Mouse (Mus musculus): ENCODE results near the gene Hbs1l.

Gene Hbs1l

DNA sequence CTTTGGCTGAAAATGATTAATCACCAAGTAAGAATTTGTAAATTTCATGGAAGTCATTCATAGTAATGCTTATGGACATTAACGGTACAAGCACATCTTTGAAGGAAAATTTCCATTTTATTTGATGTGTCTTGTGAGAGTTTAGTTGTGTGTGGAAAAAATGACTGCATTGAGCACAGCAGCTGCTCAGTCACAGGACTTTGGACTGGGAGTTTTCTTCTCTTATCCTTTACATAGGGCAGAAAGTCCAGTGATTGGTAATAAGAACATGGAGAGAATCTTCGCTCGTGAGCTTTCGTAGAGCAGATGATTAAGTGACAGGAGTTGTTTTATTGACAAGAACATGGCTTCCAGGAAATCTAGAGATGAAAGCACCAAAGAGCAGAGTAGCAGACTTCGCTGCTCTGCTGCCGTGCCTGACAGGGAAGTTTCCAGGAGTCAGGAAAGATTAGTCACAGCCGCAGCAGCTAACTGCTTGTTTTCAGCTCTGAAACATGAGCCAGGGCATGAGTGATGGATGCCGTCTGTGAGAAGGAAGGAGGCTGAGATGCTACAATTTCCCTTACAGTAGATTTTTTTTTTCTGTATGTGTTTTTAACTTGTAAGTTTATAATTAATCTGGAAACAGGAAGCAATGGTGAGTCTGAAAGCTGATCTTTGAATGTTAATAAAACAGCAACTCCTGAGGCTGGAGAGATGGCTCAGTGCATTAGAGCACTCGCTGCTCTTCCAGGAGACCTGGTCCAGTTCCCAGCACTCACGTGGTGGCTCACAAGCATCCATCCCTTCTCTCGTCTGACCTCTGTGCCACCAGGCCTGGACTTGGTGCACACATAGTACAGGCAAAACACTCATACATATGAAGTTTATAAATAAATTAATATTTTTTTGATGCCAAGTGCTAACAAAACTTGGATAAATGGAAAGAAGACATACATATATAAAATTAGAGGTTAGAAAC lies 9.2 kb downstream of the Hbs1l start:
- DNase-seq (ENCODE audit: low spot score), result no peak

DNA sequence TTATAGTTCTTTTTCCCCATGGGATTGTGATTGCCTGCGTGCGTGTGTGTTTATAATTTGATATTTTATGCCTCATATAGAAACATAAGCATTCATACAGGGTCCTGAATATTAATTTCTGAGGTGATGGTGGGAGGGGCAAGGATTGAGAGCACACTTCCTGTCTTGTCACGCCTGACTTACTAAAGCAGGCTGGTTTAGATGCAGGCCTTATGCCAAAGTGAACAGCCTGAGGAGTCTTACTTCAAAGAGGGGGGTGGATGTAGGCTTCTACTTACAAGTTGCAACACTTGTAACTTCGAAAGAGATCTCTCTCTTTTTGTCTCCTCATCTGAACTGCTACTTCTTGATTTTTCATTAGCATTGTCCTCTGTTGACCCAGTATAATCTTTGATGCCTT lies 18.0 kb downstream of the Hbs1l start:
- no peak for DNase-seq (ENCODE audit: low spot score)

DNA sequence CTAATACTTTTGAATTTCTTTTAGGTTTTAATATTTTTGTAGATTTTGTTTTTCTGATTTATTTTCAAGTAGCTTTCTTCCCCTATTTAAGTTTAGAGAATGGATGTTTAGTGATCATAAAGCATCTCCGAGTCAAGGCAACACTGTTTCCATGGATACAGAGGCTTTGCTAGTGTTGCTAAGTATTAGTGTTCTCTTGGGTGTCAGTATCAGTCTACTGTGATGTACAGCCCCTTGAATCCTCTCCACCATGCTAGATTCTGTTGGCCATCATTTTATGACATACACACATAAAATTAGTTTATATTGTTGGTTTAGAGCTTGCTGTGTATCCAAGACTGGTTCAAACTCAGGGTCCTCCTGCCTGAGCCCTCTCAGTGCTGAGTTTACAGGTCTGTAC lies 20.3 kb downstream of the Hbs1l start:
- no peak for DNase-seq (ENCODE audit: low spot score)

DNA sequence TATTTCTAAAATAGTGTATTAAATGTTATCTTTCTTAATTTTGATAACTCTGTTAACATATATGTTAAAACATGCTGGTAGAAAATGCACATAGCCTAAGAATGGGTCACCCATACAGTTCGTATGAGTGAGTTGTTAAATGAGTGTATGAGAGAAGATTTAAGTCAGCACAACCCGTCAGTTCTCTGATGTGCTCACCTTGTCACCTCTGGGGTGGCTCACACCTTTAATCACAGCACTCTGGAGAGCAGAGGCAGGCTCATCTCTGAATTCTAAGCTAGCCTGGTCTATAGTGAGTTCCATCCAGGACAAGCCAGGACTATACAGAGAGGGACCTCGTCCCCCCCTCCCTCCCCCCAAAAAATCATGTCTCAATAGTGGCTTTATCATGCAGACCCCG lies 22.5 kb downstream of the Hbs1l start:
- no peak for DNase-seq (ENCODE audit: low spot score)

DNA sequence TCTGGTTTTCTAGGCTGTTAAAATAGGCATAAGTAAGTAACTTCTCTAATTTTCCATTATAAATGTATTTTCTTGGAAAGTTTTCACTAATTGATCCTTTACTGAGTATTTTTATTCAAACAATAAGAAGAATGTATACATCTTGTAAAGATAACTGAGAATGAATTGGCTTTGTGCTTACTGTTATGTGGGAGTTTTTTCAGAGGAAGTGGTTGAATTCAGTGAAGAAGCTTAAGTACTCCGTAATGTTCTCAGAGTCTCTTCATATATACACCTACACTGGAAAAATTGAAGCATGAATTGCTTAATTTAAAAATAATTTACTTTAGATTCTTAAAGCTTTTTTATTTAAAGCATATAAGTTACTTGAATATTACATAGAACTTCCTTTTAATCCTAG lies 23.2 kb downstream of the Hbs1l start:
- no peak for DNase-seq (ENCODE audit: low spot score)

DNA sequence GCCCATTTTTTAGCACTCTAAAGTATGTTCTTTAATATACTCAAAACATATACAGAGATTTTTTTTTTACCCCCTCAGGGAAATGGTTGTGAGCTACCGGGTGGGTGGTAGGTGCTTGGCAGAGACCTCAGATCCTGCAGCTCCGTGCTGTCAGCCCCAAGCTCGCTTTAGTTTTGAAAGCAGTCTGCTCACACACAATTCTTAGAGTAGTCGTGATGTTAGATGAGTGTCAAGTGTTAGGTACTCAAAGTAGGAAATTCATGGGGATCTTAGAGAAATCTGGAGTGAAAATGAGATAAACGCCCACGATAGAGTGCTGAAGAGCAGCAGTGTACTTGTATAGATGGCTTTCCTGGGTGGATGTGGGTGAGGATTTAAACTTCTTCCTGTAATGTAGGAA lies 24.8 kb downstream of the Hbs1l start:
- no peak for DNase-seq (ENCODE audit: low spot score)

DNA sequence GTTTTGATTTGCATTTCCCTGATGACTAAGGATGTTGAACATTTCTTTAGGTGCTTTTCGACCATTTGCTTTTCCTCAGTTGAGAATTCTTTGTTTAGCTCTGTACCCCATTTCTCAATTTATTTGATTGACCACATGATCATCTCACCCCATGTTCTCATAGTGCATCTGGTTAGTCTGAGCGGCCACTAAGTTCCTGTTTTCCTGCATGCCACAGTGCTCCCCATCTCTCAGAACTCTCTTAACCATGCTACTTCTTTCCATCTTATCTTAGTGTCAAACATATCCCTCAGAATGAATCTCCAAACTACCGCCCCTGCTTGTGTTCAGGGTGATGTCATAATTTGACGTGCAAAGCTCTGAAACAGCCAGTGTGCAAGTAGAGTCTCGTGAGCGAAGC lies 30.6 kb downstream of the Hbs1l start:
- DNase-seq (ENCODE audit: low spot score), result no peak

DNA sequence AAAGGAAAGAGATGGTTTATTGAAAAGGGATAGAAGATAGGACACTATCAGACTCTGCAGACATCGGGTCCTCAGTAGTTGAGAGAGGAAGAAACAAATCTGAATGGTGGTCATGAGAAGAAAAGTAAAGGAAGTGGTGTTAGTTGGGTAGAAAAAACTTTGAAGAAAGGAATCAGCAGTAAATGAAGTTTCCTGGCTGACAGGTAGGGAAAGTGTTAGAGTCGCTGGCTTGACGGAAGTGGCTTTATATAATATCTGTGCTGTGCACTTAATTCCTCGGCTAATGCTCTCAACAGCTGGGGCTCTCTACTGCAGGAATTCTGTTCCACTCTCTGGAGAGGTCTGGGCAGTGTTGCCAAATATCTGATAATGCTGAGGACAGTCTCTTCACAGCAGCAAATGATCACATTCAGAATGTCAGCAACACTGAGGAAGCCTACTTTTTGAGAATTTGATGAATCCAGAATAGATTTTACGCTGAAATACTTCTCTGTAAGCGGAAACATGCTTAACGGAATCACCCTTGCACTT lies 31.9 kb downstream of the Hbs1l start:
- no peak for DNase-seq (ENCODE audit: low spot score)

DNA sequence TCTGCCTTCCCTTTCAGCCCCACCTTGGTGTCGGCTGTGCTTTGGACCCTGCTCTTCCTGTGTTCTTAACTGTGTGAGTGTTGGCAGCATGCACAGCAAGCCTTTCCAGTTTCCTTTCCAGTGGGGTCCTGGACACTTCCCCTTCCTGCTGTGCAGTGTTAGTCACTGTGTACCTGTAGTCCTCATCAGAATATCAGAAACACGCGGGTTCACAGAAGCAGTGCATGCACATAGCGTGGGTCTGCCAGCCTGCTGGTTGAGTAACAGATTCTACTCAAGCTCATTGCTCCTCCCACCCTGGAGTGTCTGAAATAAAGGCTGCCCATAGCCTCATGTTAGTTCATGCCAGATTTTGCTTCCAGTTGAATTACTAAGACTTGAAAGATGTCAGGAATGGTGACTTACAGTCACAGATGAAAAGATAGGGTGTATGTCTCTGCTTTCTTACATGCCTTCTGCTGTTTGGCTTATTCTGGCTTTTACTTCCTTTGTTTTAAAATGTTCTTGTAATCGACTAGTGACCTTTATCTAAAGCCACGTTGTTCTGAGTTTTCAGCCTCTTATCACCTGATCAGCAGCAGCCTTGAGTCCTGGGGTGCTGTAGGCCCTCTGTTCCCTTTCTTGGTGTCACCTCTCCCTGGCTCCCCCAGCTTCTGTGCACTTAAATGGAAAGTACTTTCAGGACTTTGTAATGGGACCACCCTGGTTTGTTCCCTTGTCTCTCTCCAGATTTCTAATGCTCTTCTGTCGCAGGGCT lies 38.7 kb downstream of the Hbs1l start:
- DNase-seq (ENCODE audit: low spot score), result no peak

DNA sequence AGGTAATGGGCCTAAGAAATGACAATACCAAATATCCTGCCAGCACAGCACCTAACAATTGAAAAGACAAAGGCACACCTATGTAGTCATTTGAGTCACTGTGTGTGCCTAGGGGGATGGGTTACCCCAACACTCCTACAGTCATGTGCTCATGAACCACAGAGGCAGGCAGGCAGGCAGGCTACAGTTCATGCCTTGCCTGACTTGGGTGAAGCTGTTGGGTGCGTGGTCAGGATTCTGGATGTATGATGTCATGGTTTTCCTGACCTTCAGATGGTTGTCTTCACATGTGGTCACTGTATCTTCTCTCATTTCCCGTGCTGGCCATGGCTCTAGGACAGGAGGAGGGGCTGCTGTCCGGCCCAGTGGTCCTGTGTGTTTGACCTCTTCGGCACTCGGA lies 39.8 kb downstream of the Hbs1l start:
- peak; percentile 24 for DNase-seq (ENCODE audit: low spot score)

DNA sequence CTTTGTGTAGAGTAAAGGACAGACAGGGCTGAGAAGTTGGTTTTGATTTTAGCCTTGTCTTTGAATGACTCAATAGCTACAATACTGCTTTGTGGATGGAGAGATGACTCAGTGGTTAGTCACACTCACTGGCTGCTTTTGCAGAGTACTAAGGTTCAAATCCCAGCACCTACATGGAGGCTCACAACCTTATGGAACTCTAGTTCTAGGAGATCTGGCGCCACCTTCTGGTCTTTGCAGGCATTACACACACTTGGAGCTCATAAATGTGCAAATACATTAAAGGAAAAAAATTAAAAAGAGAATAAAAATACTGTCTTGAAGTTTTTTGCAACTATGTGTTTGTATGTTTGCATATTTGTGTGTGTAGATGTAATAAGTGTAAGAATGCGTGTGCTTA lies 41.4 kb downstream of the Hbs1l start:
- DNase-seq (ENCODE audit: low spot score), result peak; percentile 52

DNA sequence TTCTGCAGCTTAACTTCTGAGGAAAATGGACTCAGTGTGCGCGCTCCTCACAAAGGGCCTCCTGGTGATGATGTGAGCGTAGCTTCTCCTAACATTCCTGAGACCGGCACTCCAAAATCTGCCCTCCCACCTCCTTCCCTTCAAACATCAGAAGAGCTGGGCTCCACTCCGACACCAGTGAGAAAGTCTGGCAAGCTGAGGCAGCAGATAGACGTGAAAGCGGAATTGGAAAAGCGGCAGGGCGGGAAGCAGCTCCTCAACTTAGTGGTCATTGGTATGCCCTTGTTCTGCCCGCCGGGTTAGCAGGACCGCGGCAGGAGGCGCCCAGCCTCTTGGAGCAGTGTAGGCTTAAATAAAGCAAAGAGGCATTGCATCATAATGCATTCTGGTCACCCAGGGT lies 45.9 kb downstream of the Hbs1l start:
- no peak for DNase-seq (ENCODE audit: low spot score)

DNA sequence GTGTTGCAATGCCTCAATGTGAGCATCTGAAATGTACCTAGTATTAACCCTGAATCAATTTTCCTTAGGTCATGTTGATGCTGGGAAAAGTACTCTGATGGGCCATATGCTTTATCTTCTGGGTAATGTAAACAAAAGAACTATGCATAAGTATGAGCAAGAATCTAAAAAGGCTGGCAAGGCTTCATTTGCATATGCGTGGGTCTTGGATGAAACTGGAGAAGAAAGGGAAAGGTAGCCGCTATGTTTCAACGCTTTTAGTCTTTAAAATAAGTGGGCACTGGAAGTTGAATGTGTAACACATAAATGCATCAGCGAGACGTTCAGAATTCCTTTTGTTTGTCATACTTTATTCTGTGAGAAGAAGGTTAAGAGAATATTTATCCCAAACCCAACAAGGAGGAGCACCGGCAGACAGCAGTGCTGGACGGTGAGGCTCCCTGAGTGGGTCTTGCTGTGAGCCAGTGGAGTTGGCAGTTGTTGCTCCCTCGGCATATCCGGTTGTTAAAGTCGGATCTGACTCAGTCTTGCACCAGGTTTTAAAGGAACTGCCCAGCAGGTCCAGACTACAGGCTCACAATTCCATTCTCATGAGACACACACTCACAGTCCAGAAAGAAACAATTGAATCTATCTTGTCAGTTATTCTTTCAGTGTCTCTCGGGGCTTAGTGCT lies 46.7 kb downstream of the Hbs1l start:
- no peak for DNase-seq (ENCODE audit: low spot score)

DNA sequence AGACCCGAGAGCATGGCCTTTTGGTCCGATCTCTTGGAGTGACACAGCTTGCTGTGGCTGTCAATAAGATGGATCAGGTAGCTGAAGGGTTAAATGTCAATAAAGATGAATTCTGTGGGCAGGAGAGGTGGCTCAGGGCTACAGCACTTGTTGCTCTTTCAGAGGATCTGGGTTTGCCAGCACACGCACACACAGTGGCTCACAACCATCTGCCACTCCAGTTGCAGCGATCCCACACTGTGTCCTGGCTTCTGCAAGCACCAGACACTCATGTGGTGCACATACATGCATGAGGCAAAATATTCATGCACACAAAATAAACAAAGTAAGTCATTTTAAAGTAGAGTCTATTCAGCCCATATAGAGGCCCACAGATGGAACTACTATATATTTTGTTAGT lies 51.6 kb downstream of the Hbs1l start:
- DNase-seq (ENCODE audit: low spot score), result no peak

DNA sequence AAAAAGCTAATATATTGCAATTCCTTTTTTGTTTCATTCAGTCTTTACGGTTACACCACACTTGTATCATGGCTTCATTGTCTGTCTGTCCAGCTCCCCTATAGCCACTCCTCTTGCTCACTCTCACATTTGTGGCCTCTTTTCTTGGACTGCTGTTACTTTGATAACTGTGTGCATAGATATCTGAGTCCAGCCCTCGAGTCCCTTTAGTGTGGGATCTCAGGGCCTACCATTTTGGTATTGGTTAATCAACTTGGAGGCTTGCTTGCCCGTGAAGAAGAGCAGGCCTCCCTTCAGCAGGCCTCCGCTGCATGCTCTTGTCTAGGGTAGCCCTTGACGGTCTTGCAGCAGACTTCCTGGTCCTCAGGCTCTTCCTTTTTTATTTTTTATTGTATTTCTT lies 53.7 kb downstream of the Hbs1l start:
- no peak for DNase-seq (ENCODE audit: low spot score)

DNA sequence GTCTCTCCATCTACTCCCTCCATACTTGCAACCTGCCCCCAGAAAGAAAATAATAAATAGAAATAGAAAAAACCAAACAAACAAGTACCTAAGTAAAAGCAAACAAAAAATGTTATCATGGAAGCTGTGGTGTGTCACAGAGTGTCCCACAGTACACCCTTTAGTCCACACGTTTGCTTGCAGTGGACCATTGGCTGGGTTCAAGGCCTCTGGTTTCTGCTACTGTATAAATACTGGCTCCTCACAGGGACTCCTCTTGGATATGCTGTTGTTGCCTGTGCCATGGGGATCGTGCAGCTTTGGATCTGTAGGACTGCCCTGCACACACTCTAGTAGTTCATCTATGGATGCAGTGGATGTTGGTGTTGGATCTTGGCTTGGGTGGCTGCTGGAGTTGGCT lies 54.2 kb downstream of the Hbs1l start:
- DNase-seq (ENCODE audit: low spot score), result no peak

DNA sequence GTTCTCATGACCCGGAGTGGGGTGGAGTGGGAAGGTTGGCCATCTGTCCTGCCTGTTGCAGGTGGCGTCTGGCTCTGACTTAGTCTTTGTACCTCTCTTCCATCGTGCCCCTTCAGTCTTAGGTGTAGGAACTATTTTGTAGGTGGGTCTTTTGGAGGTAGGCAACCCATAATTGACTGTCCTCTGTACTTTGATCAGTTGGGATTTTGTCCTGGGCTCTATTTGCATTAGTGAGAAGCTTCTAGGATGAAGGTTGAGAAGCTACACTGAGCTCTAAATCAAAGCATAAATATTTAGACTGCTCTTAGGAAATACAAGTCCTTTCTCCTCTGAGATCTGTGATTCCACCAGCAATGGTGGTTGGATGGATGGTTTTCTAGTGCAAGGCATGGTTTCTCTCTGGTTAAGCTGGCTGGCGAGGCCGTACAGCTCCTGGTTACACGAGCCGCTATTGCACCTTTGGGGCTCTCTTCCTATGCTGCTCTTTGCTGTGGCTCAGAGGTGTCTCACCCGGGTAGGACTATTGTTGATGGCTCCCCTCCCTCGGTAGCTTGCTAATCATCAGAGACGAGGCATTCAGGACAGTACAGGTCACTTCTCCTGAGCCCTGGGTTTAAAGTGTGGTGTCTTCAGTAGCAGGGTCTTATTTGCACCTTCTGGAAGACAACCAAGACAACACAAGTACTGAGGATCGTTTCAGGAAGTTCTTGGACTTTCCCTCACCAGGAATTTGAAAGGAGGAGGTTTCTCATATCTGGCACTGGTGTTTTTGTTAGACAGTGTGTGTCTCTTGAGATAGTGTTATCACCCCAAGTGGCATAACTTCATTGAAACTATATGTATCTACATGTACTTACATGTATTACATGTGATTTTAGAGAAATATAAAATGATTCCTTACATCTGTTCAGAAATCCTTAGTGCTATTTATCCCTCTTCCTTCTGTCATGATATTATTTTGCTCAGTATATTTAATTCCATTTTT lies 55.0 kb downstream of the Hbs1l start:
- no peak for DNase-seq (ENCODE audit: low spot score)

DNA sequence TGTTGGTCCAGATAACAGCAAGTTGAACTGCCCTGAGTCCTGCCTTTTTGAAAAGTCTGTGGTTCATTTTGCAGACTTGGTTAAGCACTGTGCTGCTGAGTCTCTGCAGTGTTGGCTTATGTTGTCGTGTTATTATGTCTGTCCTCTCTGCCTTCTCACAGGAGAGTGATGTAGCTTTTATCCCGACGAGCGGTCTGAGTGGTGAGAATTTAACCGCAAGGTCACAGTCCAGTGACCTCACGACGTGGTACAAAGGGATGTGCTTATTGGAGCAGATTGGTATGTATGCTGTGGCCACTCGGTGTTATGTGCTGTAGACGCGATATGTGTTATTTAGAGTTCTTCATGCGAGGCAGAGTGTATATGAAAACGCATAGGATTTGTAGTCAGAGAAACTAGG lies 56.0 kb downstream of the Hbs1l start:
- no peak for DNase-seq (ENCODE audit: low spot score)

DNA sequence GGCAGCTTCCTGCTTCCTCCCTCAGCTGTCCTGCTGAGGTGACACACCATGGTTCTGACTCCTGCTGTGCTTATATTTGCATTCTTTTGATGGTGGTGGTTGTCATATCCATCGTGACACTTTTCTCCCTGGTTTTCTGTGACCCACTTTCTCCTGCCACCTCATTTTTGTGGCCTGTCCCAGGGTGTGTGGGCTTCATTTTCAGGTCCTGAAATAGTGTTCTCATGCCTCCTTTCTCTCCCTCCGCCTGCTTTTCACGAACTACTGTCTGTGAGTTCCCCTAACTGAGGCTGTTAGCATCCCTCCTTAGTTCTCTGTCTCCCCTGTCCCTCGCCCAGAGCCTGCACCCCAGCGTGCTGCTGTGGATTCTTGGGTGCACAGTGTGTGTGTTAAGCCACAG lies 58.1 kb downstream of the Hbs1l start:
- DNase-seq (ENCODE audit: low spot score), result no peak

DNA sequence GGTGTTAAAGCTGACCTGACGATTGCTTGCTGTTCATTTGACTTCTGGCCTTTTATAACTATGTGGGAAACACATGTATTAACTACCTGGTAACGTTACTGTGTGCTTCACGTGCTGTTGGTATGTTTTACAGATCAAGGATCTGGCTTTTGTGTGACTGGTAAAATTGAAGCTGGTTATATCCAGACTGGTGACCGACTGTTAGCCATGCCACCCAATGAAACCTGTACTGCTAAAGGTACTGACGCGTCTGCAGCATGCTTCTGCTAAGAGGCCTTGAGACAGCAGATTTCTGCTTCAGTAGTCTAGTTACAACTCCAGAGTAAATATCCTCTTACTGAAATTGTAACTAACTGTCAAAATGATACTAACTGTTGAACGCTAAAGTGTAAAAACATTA lies 58.7 kb downstream of the Hbs1l start:
- no peak for DNase-seq (ENCODE audit: low spot score)

DNA sequence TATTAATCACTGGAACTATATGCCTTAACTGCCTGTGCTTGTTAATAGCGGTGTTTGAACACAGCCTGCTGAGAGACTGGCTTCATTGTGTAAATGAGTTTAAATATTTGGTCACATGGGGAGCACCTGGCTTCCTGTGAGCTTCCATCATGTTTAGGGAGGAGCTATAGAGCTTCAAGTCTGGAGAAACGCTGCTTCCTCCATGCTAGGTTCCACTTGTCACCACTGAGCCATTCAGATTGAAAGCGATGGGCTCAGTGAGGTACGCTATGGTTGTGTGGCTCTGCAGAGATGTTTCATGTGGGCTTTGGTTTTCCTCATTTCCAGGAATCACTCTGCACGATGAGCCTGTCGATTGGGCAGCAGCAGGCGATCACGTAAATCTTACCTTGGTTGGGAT lies 62.2 kb downstream of the Hbs1l start:
- no peak for DNase-seq (ENCODE audit: low spot score)
